13 mouse cellular contexts compared by ENCODE assay signal in genomic region chr10:128401056-128401455, GRCm38 (mm10). TPM values are rescaled to one million over a fixed set of nuclear protein-coding genes. Genes with fewer than 3 reads are reported as not detected.
DNase-seq lines count a peak whose midpoint lies in the region; ATAC-seq and TF ChIP-seq lines count a peak whose summit lies in the region.
"Had no signal": no experiment of that assay in that cellular context is flagged by ENCODE, and none has a peak within 500 bp of the region (broad histone marks: within the 10 kb centered on the region; RNA-seq: fewer than 3 reads in every experiment).

Gene Slc39a5, minus strand, starts transcription at chr10:128401229.

- no peak within 1 kb of the TSS for H3K27ac ChIP-seq in limb, embryonic 12.5 days
- H3K27ac ChIP-seq in limb, embryonic 10.5 days = no peak within 1 kb of the TSS
- peak within 1 kb of the TSS; percentile 57; the same call in 1 of the 2 replicates for H3K27ac ChIP-seq in intestine, embryonic 14.5 days (ENCODE audit: low read depth)
- peak within 1 kb of the TSS; percentile 44; the same call in 1 of the 2 replicates for H3K27ac ChIP-seq in kidney, postnatal 0 days
- no peak within 1 kb of the TSS for H3K27ac ChIP-seq in liver, embryonic 16.5 days (ENCODE audit: low read length)
- no peak within 1 kb of the TSS; the same call in 1 of the 2 replicates for H3K27ac ChIP-seq in heart, embryonic 10.5 days

- TF ChIP-seq CTCF in kidney, postnatal 0 days (IDR thresholded peaks at IDR 0.05; ENCODE audit: low read depth) = no peak

- peak within 1 kb of the TSS; percentile 18; the same call in 1 of the 2 replicates for H3K9ac ChIP-seq in limb, embryonic 12.5 days (replicated peaks)
- peak within 1 kb of the TSS; percentile 30 for H3K9ac ChIP-seq in intestine, embryonic 14.5 days (ENCODE audit: low read length)
- 0 out of 2 replicates have a peak within 1 kb of the TSS, but pooled peaks have one; percentile 5 for H3K9ac ChIP-seq in kidney, postnatal 0 days (ENCODE audit: low read depth, low read length)
- H3K9ac ChIP-seq in liver, embryonic 16.5 days (ENCODE audit: low read depth, low read length) = peak within 1 kb of the TSS; percentile 29; the same call in 1 of the 2 replicates

- WGBS in limb, embryonic 12.5 days = 25% methylated on average over 2 of the region's 2 CpGs
- WGBS in limb, embryonic 10.5 days = 22% methylated on average over 2 of the region's 2 CpGs
- 29% methylated on average over 2 of the region's 2 CpGs for WGBS in intestine, embryonic 14.5 days
- WGBS in kidney, postnatal 0 days = 20% methylated on average over 2 of the region's 2 CpGs
- 37% methylated on average over 2 of the region's 2 CpGs for WGBS in liver, embryonic 16.5 days (ENCODE audit: insufficient replicate concordance)
- 31% methylated on average over 2 of the region's 2 CpGs for WGBS in heart, embryonic 10.5 days

- peaks cover 16% of the 10 kb centered on the region for H3K4me1 ChIP-seq in limb, embryonic 12.5 days (replicated peaks)
- peaks cover 24% of the 10 kb centered on the region for H3K4me1 ChIP-seq in limb, embryonic 10.5 days
- peaks cover 5% of the 10 kb centered on the region; the same call in 1 of the 2 replicates for H3K4me1 ChIP-seq in intestine, embryonic 14.5 days (replicated peaks; ENCODE audit: control insufficient read depth, insufficient read depth, low read length)
- no peaks in the 10 kb centered on the region; the same call in 1 of the 2 replicates for H3K4me1 ChIP-seq in kidney, postnatal 0 days (replicated peaks; ENCODE audit: insufficient read depth, low read length)
- peaks cover 4% of the 10 kb centered on the region for H3K4me1 ChIP-seq in liver, embryonic 16.5 days (ENCODE audit: control insufficient read depth, low read depth, low read length)
- H3K4me1 ChIP-seq in heart, embryonic 10.5 days = peaks cover 24% of the 10 kb centered on the region

- no peak for ATAC-seq in limb, embryonic 12.5 days (ENCODE audit: insufficient number of reproducible peaks, insufficient read depth, low FRiP score, low TSS enrichment, low read depth)
- ATAC-seq in intestine, embryonic 14.5 days (replicated peaks; ENCODE audit: low FRiP score, low TSS enrichment, low read depth) = 0 out of 2 replicates have a peak, but pooled peaks have one; percentile 13
- no peak for ATAC-seq in kidney, postnatal 0 days (replicated peaks; ENCODE audit: low FRiP score, low read depth)
- ATAC-seq in liver, embryonic 16.5 days (ENCODE audit: low read depth) = peak; percentile 41
- ATAC-seq: forebrain, embryonic 14.5 days had no signal

- H3K4me2 ChIP-seq in limb, embryonic 12.5 days = peak within 1 kb of the TSS; percentile 2; the same call in 1 of the 2 replicates
- H3K4me2 ChIP-seq in intestine, embryonic 14.5 days (ENCODE audit: low read length) = peak within 1 kb of the TSS; percentile 37
- peak within 1 kb of the TSS; percentile 19; the same call in 1 of the 2 replicates for H3K4me2 ChIP-seq in kidney, postnatal 0 days (ENCODE audit: low read length)
- peak within 1 kb of the TSS; percentile 44 for H3K4me2 ChIP-seq in liver, embryonic 16.5 days (ENCODE audit: low read depth, low read length)

- H3K36me3 ChIP-seq in limb, embryonic 12.5 days = peaks cover 32% of the 10 kb centered on the region
- H3K36me3 ChIP-seq in limb, embryonic 10.5 days = peaks cover 44% of the 10 kb centered on the region
- peaks cover 17% of the 10 kb centered on the region for H3K36me3 ChIP-seq in intestine, embryonic 14.5 days (ENCODE audit: control insufficient read depth, insufficient read depth, low read length)
- peaks cover 3% of the 10 kb centered on the region; the same call in 1 of the 2 replicates for H3K36me3 ChIP-seq in kidney, postnatal 0 days (ENCODE audit: insufficient read depth, low read length)
- no peaks in the 10 kb centered on the region; the same call in 1 of the 2 replicates for H3K36me3 ChIP-seq in liver, embryonic 16.5 days (ENCODE audit: control insufficient read depth, insufficient read depth)
- H3K36me3 ChIP-seq in heart, embryonic 10.5 days = peaks cover 23% of the 10 kb centered on the region

- DNase-seq in limb, embryonic 10.5 days (ENCODE audit: low spot score) = no peak
- DNase-seq in intestine, embryonic 14.5 days (ENCODE audit: low spot score) = no peak
- no peak for DNase-seq in kidney, postnatal 0 days (ENCODE audit: low spot score)
- no peak for DNase-seq in testis, postnatal 14 days (ENCODE audit: low spot score)
- no peak for DNase-seq in heart, embryonic 10.5 days (ENCODE audit: low spot score)
- no peak for DNase-seq in urinary bladder, postnatal 10 days (ENCODE audit: low spot score)
- DNase-seq: adrenal gland, adult 8-10 months; cerebellum, adult 11 months; lung, adult 2 months; thymus, postnatal 4 days had no signal

- H3K9me3 ChIP-seq in limb, embryonic 12.5 days = no peaks in the 10 kb centered on the region
- no peaks in the 10 kb centered on the region for H3K9me3 ChIP-seq in limb, embryonic 10.5 days (replicated peaks)
- no peaks in the 10 kb centered on the region for H3K9me3 ChIP-seq in intestine, embryonic 14.5 days (ENCODE audit: control insufficient read depth, low read length)
- no peaks in the 10 kb centered on the region for H3K9me3 ChIP-seq in kidney, postnatal 0 days (replicated peaks; ENCODE audit: low read length)
- H3K9me3 ChIP-seq in liver, embryonic 16.5 days (replicated peaks; ENCODE audit: control insufficient read depth, low read length) = no peaks in the 10 kb centered on the region
- H3K9me3 ChIP-seq in heart, embryonic 10.5 days = no peaks in the 10 kb centered on the region

- no peak within 1 kb of the TSS for H3K4me3 ChIP-seq in limb, embryonic 12.5 days (replicated peaks)
- no peak within 1 kb of the TSS for H3K4me3 ChIP-seq in limb, embryonic 10.5 days
- peak within 1 kb of the TSS; percentile 29 for H3K4me3 ChIP-seq in intestine, embryonic 14.5 days (ENCODE audit: low read depth, low read length)
- peak within 1 kb of the TSS; percentile 24; the same call in 1 of the 2 replicates for H3K4me3 ChIP-seq in kidney, postnatal 0 days (replicated peaks; ENCODE audit: low read depth, low read length)
- peak within 1 kb of the TSS; percentile 52 for H3K4me3 ChIP-seq in liver, embryonic 16.5 days (ENCODE audit: low read depth, low read length)
- no peak within 1 kb of the TSS for H3K4me3 ChIP-seq in heart, embryonic 10.5 days

- no peaks in the 10 kb centered on the region for H3K27me3 ChIP-seq in limb, embryonic 12.5 days
- no peaks in the 10 kb centered on the region for H3K27me3 ChIP-seq in limb, embryonic 10.5 days (ENCODE audit: low read depth, poor library complexity, severe bottlenecking)
- H3K27me3 ChIP-seq in intestine, embryonic 14.5 days (replicated peaks; ENCODE audit: control insufficient read depth, insufficient read depth, low read length) = no peaks in the 10 kb centered on the region
- no peaks in the 10 kb centered on the region for H3K27me3 ChIP-seq in kidney, postnatal 0 days (ENCODE audit: insufficient read depth, low read length)
- no peaks in the 10 kb centered on the region for H3K27me3 ChIP-seq in liver, embryonic 16.5 days (ENCODE audit: control insufficient read depth, insufficient read depth, low read depth, low read length)
- no peaks in the 10 kb centered on the region for H3K27me3 ChIP-seq in heart, embryonic 10.5 days (ENCODE audit: insufficient read depth, poor library complexity, severe bottlenecking)

RNA-seq across cellular contexts. Expression of gene Slc39a5, which starts in this region (rescaled TPM):
- not detected in 2 replicates for polyA plus RNA-seq in limb, embryonic 12.5 days (2016; fragmentation: Nextera tagmentation; extraction: Ambion mirVana)
- 0.21 TPM in 1 of 2 replicates, not detected in the other for polyA plus RNA-seq in limb, embryonic 10.5 days (2016; fragmentation: Nextera tagmentation; extraction: Ambion mirVana)
- 47.6 and 56.7 TPM in 2 replicates for polyA plus RNA-seq in intestine, embryonic 14.5 days (2014; fragmentation: Nextera tagmentation; extraction: Ambion mirVana)
- 56.0 and 64.8 TPM in 2 replicates for polyA plus RNA-seq in kidney, postnatal 0 days (2015; fragmentation: Nextera tagmentation; extraction: Ambion mirVana)
- polyA plus RNA-seq in liver, embryonic 16.5 days (2015; fragmentation: Nextera tagmentation; extraction: Ambion mirVana) = 76.8 and 88.2 TPM in 2 replicates
- polyA plus RNA-seq in heart, embryonic 10.5 days (2016; fragmentation: Nextera tagmentation; extraction: Ambion mirVana) = 0.07 and 2.4 TPM in 2 replicates
- polyA plus RNA-seq: forebrain, embryonic 14.5 days; lung, adult 2 months had no signal

Comparison
In these comparisons a context has a peak if more than half of its experiments do, and no peak if none do; other contexts are left out.
1. RNA of gene Slc39a5 (polyA plus RNA-seq): 76.8 to 88.2 TPM in liver, embryonic 16.5 days, 47.6 to 56.7 TPM in intestine, embryonic 14.5 days and 56.0 to 64.8 TPM in kidney, postnatal 0 days; 0.07 to 2.4 TPM in heart, embryonic 10.5 days, 0.21 TPM in limb, embryonic 10.5 days and not detected in limb, embryonic 12.5 days; every median in the first group is over 10 times any median in the second.
2. ATAC-seq: peak in intestine, embryonic 14.5 days (single experiment) and liver, embryonic 16.5 days (single experiment); none in limb, embryonic 12.5 days (single experiment) and kidney, postnatal 0 days (single experiment).
3. H3K27ac ChIP-seq: peak in intestine, embryonic 14.5 days (single experiment) and kidney, postnatal 0 days (single experiment); none in limb, embryonic 12.5 days (single experiment), limb, embryonic 10.5 days (single experiment), liver, embryonic 16.5 days (single experiment) and heart, embryonic 10.5 days (single experiment).
4. H3K4me3 ChIP-seq: peak in intestine, embryonic 14.5 days (single experiment), kidney, postnatal 0 days (single experiment) and liver, embryonic 16.5 days (single experiment); none in limb, embryonic 12.5 days (single experiment), limb, embryonic 10.5 days (single experiment) and heart, embryonic 10.5 days (single experiment).
5. Peak in every context shown above with its lines, with median percentiles within 50 percentile points of each other: H3K4me2 ChIP-seq and H3K9ac ChIP-seq.